Mouse (Mus musculus): ENCODE results near the gene Ctc1.
"Not testable (repeated sequence)": the region's sequence is repeated elsewhere in the genome, so short reads cannot be mapped to it uniquely, and the experiment has no call there.

The Ctc1 gene

DNA sequence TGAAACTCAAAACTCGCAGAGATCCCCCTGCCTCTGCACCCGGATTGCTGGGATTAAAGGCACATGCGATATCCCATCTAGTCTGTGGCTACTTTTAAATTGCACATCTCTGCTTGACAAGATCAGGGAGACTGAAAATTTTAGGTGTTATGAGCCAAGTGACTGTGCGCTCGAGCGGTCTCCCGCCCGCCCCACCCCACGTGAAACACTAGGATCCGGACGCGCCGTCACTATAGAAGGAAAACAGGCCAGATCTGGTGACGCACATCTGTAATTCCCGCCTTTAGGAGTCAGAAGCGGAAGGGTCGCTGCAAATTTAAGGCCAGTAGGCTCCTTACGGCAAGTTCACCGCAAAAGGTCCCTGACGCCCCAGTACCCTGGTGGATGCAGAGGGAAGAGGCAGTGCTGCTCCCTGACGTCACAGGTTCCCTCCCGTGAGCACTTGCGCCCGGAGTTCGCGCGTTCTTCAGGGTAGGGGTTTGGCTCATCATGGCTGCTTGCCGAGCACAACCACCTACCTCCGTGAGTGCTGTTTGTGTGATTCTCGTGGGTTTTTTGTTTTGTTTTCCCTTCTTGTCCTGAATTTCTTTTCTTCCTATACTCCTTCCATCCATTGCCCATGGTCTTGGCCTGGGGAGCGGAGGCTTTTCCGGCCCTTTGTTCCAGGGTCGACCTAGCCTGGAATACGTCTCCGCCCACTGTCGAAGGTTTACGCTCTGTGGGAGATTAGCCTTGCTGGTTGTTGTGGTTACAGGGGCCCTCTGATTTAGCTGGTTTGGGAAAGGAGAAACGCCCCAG is at the start of gene Ctc1:
Ctc1 (plus strand) TSS at position 268 of the 798 bp plus-strand sequence.
- peak; percentile 85 to 88 for DNase-seq

DNA sequence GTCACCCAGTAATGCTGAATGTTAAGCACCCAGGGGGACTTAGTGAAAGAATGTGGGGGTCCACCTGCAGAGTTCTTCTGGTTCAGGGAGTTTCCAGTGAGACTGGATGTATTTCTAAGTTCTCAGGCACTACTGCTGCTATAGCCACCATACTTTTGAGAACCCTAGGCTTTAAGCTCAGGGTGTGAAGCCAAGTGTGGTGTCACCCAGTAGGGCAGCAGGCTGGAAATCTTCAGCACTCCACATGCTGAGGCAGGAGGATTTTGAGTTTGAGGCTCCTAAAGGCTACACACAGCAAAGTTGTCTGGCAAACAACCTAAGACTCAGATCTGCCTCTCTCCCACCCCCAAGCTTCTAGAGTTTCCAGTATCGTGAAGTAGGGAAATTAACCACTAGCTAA is 49.2 kb upstream of the Ctc1 start:
- no peak for DNase-seq

DNA sequence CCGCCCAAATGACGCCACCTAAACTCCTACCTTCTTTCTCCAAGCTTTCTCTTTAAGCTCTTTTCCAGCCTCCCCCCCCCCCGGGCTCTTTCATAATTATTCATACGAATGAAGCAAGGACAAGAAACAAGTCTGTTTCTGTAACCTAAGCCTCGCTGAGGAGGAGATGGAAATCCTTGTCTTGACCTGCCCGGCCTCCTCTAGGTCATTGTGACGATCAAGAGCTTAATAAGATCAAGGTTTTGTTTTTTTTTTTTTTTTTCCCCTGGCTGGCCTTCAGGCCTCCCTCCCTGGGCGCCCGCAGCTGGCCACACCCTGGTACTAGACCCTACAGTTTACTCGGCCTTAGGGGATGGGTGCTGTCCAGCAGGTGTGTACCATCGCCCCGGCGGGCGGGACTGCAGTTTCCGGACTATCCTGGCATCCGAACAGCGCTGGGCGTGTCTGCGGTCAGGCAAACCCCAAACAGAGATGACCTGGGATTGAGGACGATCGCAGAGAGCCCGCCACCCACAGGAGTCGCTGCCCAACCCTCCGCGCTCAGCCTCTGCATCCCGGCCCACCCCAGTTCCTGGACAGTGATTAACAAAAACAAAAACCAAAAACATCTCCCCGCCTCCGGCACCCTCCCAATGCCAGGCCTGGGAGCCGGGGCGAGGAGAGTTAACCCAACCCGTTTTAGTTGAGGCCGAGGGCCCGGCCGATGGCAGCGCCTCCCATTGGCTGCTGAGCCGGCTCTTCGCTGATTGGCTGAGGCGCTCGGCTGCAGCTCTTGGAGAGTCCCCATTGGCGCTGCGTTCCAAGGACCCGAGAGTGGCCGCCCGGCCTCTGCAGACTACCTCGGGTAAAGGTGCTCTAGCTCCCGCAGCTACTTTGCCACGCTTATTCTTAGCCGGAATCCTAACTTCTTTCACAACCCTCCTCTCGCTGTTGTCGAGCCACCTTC is 48.1 kb upstream of the Ctc1 start, which contains the start of gene Slc25a35:
Slc25a35 (plus strand) TSS at position 795 of the 946 bp plus-strand sequence.
- peak; percentile 92 to 93 for DNase-seq

DNA sequence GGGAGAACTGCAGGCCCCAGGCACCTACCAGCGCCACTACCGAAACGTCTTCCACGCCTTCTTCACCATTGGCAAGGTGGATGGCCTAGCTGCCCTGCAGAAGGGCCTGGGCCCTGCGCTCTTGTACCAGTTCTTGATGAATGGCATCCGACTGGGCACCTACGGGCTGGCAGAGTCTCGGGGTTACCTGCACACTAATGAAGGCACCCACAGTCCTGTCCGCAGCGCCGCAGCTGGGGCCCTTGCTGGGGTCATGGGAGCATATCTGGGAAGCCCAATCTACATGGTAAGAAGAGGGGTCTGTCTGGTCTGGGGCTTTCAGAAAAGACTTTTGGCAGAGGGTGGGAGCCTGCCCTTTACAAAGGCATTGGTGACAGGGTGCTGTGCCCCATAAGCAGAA is 47.0 kb upstream of the Ctc1 start:
- no peak for DNase-seq

DNA sequence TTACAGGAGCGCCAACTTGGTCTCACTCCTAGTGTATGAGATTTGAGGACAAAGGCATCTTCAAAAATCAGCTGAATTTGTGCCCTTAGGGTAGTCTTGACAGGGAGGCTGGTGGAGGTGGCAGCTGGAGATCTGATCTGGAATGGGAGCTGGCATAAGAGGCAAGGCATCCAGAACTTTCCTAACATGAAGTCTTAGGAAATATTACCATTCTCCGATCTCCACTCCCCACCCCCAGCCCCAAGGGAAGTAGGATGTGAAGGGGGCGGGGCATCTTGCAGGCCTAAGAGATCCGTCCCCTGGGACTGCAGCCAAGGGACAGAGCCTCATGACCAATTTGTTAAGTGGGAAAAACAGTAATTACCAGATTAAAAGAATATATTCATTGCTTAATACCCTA is 45.5 kb upstream of the Ctc1 start:
- peak; percentile 51 to 62 for DNase-seq

DNA sequence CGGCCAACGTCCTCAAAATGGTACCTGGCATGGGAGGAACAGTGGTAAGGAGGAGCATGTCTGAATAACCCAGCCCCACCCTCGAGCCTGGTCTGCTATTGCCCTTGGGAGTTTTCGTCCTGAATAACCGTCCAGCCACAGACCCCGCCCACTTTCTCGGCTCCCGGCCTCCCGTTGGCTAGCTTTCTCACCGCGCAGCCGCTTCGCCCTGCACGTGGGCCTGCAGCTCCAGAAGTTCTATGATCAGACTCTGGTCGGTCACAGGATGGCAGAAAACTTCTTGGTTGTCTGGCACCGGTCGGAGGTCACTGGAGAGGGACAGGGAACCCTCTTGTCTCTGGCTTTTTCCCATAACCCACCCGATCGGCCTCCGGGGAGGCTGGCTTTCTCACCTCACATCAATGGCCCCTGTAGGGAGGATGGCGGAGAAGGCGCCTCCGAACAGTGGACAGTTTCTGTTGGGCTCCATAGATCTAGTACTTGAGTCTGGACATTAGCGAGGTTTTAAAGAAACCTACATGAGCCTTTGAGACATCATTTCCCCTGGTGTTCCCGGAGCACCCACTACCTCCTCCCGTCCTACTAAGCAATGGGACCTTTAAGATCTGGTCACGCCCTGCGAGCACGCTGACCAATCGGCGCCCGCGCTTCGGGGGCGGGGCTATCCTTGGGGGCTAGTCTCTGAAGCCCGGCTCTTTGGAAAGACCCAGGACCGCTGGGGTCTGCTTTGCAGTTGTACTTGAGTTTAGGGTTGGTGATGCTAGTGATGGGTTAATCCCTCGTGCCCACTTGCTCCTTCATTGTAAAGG is 42.3 kb upstream of the Ctc1 start:
- DNase-seq = peak; percentile 85 to 90

DNA sequence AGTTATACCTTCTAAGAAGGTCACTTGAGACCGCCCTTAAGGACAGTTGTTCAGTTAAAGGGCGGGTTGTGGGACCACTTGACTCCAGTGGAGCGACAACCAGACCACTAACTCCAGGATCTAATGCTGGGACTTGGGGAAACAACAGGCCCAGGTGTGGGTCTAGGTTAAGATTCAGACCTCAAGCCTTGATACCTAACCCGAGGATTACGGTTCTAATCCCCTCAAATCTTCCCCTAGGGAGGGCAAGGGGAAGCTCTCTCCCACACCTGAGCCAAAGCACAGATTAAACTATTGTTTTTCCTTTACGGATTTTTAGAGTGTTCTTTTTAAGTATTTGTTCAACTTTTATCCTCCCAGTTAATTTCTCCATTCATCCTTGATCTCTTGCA is 41.7 kb upstream of the Ctc1 start:
- DNase-seq = no peak

DNA sequence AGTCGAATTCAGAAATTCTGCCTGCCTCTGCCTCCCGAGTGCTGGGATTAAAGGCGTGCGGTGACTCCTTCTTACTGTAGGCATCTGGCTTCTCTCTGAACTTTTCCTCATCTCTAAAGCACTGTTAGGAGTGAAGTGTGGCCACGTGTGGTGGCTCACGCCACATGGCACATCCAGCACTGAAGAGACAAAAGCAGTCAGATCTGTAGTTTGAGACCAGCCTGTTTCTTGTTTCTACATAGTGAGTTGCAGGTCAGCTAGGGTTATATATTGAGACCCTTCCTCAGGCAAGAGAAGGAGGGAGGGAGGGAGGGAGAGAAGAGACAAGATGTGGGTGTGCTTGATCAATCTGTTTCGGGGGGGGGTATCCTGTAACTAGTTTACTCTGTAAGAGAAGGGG is 40.6 kb upstream of the Ctc1 start, which contains the start of gene Rangrf:
Rangrf (minus strand) TSS at position 101 of the 400 bp plus-strand sequence.
- no peak for DNase-seq

DNA sequence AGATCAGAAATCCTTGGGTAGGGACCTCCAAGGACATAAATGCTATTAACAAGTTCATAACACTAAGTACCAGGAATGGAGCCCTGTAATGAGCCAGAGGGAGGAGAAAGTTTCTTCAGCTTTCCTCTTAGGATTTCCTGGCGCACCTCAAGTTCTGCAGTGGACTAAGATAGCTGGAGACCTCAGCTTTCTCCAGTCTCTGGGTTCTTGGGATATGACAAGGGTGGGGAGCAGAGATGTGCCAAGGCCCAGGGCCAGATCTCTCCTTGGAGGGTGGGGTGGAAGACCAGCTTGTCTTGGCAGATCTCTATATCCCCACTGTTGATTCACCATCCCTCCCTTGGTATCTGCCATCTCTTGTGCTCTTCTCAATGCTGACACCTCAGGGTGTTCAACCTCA is 40.1 kb upstream of the Ctc1 start:
- DNase-seq = no peak

DNA sequence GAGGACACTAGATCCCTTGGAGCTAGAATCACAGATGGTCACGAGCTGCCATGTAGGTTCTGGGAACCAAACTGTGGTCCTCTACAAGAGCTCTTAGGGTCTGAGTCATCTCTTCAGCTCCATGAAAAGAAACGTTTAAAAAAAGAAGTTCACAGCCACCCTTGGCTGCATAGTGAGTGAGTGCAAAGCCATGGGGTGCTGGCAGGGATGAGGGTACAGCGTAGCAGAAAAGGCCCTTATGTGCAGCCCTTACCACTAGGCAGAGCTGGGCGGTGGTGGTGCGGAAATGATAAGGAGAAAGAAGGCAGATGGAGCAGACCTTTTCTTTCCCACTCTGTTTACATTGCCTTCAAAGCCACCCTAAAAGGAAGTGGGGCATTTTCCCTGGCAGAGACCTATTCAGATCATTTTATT is 36.4 kb upstream of the Ctc1 start:
- no peak for DNase-seq

DNA sequence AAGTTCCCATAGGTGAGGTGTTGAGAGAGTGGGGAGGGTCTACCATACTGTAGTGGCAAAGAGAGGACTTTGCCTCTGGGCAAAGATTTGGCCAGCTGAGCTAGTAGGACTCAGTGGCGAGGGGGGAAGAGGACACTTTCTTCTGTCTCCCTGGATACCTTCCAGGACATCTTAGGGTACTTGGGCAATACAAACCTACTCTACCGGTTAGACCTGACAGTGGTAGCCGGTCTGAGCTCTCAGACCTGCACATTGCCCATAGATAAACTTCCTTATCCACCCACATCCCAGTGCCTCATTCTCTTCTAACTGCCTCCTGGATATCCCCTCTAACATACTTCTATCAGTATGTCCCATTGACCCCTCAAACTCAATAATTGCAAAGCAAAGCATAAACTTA is 34.8 kb upstream of the Ctc1 start:
- no peak for DNase-seq

DNA sequence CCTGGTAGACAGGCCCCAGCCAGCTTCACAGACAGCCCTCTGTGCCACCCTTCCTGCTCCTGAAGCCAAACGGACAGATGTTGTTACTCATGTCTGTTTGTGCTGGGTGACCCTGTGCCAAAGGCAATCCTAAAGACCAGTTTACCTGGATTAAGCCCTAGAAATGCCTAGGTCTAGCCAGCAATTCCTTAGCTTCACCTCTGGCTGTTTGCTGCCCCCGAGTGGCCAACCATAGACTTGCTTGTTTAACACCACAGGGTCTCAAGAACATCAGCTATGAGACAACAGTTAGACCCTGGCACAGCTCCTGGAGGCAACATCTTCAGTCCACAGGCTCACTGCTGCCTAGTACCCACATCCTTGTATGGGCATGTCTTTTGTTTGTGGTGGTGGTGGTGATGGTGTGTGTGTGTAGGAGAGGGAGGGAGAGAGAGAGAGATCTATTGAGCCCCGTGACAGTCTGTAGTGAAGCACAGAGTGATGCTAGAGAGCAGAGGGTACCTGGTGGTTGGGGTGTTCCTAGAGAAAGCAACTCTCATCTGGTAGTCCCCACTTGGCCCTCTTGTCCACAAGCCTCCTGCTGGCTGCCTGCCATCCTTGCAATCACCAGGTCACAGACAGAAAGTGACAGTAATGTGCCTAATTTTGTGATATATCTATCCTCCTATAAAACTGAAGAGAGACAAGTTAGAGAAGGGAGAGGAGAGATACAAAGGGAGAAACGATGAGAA is 32.9 kb upstream of the Ctc1 start:
- DNase-seq = peak; percentile 69 to 88

DNA sequence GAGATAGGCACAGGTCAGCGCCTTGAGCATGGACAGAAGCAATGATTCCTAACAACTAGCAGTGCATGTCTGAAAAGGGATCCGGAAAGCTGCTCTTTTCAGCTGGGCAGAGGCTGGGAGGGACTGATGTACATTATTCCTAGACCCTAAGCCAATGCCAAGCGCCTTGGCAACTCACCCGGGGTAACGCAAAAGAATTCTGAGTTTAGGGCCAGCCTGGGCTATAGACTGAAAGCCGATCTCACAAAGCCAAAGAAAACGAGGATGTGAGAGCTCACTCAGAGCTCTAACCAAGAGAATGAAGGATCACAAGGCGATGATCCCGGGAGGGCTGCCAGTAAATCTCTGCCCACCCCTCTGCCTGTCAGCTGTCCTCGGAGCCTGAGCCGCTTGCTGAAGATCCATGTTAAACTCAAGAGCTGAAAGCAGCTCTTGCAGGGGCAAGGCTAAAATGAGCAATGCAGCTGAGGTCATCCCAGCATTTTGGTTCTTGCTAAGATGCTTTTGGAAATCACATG is 28.3 kb upstream of the Ctc1 start:
- DNase-seq = no peak

DNA sequence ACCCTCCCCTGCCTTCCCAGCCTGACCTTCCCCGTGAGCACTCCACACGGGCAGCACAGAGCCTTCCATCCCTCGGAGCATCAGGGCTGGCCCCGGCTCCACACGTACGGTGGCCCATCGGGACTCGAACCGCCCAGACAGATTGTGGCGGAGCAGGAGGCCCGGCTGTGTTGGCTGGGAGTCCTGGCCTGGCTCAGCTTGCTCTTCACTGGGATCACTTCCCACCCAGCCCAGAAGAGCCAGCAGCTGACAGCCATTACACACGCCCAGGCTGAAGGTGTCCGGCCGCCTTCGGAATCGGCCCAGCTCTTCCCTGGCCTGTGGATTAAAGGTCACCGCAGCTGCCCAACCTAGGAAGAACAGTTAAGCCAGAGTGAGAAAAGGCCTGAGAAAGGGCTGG is 27.4 kb upstream of the Ctc1 start:
- DNase-seq = no peak

DNA sequence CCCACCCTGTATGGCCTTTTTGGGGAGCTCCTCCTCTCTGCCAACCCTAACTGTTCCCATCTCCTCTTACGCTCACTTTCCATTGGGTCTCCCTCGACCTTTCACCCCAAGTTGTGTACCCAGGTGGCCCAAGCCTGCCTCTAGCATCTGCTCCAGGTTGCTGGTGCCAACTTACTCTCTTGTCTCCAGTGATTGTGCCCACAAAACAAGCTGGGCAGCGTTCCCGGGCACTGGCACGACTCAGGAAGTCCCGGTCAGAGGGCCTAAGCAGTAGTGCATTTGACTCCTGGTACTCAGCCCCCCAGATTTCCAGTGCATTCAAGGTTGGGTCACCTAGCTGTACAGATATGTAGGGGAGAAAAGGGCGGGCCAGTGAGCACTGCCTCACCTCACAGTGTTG is 22.6 kb upstream of the Ctc1 start:
- no peak for DNase-seq

DNA sequence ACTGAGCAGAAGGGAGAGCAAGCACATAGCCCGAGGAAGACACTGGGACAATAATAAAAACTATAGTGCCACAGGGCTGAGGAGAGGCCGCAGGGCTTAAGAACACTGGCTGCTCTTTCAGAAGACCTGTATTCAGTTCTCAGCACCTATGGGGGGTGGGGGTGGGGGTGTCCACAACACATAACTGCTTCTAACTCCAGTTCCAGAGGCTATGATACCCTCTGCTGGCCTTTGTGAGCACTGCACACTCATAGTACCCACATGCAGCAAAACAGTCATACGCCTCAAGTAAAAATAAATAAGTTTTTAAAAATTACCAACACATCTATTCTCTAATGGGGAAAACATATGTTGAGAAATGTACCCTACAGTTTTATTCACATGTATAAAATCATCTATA is 21.3 kb upstream of the Ctc1 start:
- no peak for DNase-seq

DNA sequence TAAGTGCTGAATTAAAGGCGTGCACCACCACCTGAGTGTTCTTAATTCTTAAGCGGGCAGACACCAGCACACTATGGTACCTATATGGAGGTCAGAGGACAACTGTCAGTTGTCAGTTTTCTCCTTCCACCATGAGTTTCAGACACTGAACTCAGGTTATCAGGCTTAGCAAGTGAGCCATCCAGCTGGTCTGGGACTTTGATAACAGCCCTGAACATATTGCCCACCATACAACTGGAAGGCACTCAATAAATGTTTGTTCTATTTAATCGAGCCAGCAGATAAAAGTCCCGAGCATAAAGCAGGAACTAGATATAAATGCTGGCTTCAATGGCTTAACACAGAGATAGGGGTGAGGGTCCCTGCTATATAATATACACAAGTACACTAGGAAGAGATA is 18.6 kb upstream of the Ctc1 start:
- no peak for DNase-seq

DNA sequence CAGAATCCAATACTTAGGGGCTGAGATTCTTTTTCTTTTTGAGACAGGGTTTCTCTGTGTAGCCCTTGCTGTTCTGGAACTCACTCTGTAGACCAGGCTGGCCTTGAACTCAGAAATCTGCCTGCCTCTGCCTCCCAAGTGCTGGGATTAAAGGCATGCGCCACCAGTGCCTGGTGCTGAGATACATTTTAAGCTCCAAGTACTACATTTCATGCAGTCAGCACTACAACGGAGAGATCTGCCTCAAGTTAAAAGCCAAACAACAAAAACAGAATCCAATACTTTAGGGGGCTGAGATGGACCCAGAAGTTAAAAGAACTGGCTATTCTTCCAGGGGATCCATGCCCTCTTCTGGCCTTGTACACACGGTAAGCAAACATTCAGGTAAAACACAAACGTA is 12.9 kb upstream of the Ctc1 start:
- not testable (repeated sequence) for DNase-seq

DNA sequence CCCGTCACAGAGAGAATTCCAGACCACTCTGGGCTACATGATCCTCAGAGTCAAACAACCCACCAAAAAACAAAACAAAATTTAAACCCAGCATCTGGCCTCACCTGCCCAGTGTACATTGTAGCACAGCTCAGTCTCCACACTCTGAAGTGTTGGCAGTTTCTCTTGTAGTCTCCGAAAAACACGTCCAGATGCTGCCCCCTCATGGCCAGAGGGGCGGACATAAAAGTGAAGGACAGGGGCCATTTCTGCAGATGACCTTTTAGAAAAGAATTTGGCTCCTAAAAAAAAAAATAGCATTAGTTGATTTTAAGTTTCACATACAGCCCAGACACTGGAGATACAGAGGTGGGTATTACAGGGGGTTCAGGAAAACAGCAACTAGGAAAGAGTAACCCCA is 12.1 kb upstream of the Ctc1 start:
- peak in 1 of 2 experiments; percentile 29 for DNase-seq

DNA sequence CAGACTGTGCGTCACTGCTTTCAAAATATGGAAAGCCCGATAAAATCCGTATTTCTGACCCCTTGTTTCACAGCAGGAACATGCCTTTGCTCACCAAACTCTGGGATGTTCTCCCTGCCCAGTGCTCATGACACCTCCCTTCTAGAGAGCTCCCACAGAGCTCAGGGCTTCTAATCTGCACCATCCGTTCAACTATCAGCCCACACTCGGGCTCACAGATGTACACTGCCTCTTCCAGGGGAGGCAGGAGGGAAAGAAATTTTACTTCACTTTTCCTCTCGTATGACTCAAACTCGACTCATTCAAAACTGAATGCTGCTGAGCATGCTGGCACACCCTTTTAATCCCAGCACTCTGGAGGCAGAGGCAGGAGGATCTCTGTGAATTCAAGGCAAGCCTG is 10.5 kb upstream of the Ctc1 start:
- DNase-seq = no peak

DNA sequence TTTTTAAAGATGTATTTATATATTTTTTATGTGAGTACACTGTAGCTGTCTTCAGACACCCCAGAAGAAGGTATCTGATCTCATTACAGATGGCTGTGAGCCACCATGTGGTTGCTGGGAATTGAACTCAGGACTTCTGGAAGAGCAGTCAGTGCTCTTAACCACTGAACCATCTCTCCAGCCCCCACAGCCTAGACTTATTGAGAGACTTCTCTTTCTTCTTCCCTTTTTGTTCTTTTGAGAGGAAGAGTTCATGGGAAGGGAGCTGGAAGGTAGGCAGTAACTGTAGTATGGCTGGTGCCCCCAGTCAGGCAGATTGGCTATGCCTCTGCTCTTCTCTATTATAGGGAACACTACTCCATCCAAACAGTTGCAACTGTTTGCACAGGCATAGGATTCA is 9.1 kb upstream of the Ctc1 start:
- DNase-seq = not testable (repeated sequence)
